Mouse (Mus musculus): Measurements from ENCODE around the gene Rps19.

DNA sequence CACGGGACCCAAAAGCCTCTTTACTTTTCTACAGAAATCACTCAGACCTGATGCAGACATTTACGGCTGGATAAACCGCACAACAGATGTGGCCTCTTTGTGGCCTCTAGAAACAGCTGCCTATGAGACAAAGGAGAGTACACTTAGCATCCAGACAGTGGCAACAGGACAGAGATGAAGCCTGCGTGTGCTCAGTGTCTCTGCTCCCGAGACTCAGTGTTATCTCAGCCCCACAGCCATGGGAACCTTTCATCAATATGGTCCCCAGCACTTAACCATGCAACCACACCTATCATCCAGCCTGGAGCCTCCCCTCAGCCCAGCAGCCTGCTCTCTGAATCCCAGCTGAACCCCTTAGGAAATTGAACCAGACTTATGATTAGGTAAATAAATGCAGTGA, 24.9 kb upstream of the Rps19 start:
- no peak for TF ChIP-seq CTCF (IDR thresholded peaks at IDR 0.05; ENCODE audit: low read depth)
- TF ChIP-seq EP300 (optimal IDR thresholded peaks at IDR 0.05) = no peak
